ENCODE assay signal across 9 mouse cellular contexts in genomic region chr11:69513840-69514239, GRCm38 (mm10). TPM values are rescaled to one million over a fixed set of nuclear protein-coding genes. Genes with fewer than 3 reads are reported as not detected.
DNase-seq lines count a peak whose midpoint lies in the region; ATAC-seq and TF ChIP-seq lines count a peak whose summit lies in the region.
"Had no signal": no experiment of that assay in that cellular context is flagged by ENCODE, and none has a peak within 500 bp of the region (broad histone marks: within the 10 kb centered on the region; RNA-seq: fewer than 3 reads in every experiment).

No protein-coding gene starts in this region.

- peak; percentile 91 for TF ChIP-seq CTCF in layer of hippocampus, adult 2 months (conservative IDR thresholded peaks at IDR 0.05)

- peak; percentile 33 for DNase-seq in kidney, adult 18-20 months
- no peak for DNase-seq in kidney, adult 11 months
- peak; percentile 77 for DNase-seq in MN1 (ENCODE audit: low spot score)
- DNase-seq in cerebellum, postnatal 10 days: peak; percentile 79
- DNase-seq in frontal cortex, postnatal 36 days (ENCODE audit: low spot score in 2 of 2): peak; percentile 53 to 59
- peak; percentile 55 to 61 for DNase-seq in layer of hippocampus, adult 2 months (ENCODE audit: low spot score in 2 of 2)
- peak; percentile 68 for DNase-seq in right cerebral cortex, postnatal 4 days

- ATAC-seq in megakaryocyte progenitor cell, adult 5-6 weeks (replicated peaks; ENCODE audit: poor library complexity): peak; percentile 77

- H3K27ac ChIP-seq in layer of hippocampus, adult 2 months: no peak overlapping the region
- H3K27ac ChIP-seq: midbrain, embryonic 12.5 days had no signal

- H3K4me3 ChIP-seq in layer of hippocampus, adult 2 months: no peak overlapping the region
- H3K4me3 ChIP-seq: midbrain, embryonic 12.5 days had no signal

RNA-seq across cellular contexts. Expression of gene Dnah2, which starts 35.1 kb away (rescaled TPM):
- total RNA-seq in layer of hippocampus, adult 2 months (2021): 1 to 10 TPM; 4.6 to 5.2 TPM
- 0.07 TPM in 1 of 2 replicates, not detected in the other for total RNA-seq in megakaryocyte progenitor cell, adult 5-6 weeks (2015)
- under 0.01 TPM in 1 of 2 replicates, not detected in the other for total RNA-seq in megakaryocyte progenitor cell, adult 5-6 weeks (2017)

RNA-seq across cellular contexts. Expression of gene Efnb3, which starts 46.2 kb away (rescaled TPM):
- total RNA-seq in layer of hippocampus, adult 2 months (2021): 100 to 1,000 TPM; 113 to 116 TPM
- total RNA-seq in megakaryocyte progenitor cell, adult 5-6 weeks (2015): 0.15 TPM in 1 of 2 replicates, not detected in the other
- total RNA-seq in megakaryocyte progenitor cell, adult 5-6 weeks (2017): 0.24 and 0.33 TPM in 2 replicates

Comparison
In these comparisons a context has a peak if more than half of its experiments do, and no peak if none do; other contexts are left out.
1. RNA of gene Dnah2, which starts 35.1 kb away (total RNA-seq): 4.6 to 5.2 TPM in layer of hippocampus, adult 2 months; under 0.01 to 0.07 TPM in megakaryocyte progenitor cell, adult 5-6 weeks; every median in the first group is over 4 times any median in the second.
2. RNA of gene Efnb3, which starts 46.2 kb away (total RNA-seq): 113 to 116 TPM in layer of hippocampus, adult 2 months; 0.15 to 0.33 TPM in megakaryocyte progenitor cell, adult 5-6 weeks; every median in the first group is over 10 times any median in the second.